Mouse (Mus musculus) olfactory bulb, adult 2 months (tissue): ENCODE data around the gene Opn1sw.

Experiments
- CTCF ChIP-seq: fragments of 200-500 bp; IDR thresholded peaks from 2 replicates; pipeline ENCODE4 v1.5.1; 2012; ENCODE audit warnings: low read depth, mild to moderate bottlenecking, low read length, moderate library complexity; ENCODE audit not compliant: insufficient read depth
- POLR2A ChIP-seq: fragments of 200-500 bp; IDR thresholded peaks from 2 replicates; pipeline ENCODE4 v1.6.1; 2012; ENCODE audit warnings: mild to moderate bottlenecking, low read depth, low read length, moderate library complexity; ENCODE audit not compliant: insufficient read depth

GRCm38 (mm10) chr6:29397575-29397974 is 9.3 kb upstream of the Opn1sw start:
- TF ChIP-seq CTCF (no peak), POLR2A (no peak)
